ENCODE assay signal across 8 mouse cellular contexts in genomic region chr15:81856938-81857723, GRCm38 (mm10). TPM values are rescaled to one million over a fixed set of nuclear protein-coding genes. Genes with fewer than 3 reads are reported as not detected.
DNase-seq lines count a peak whose midpoint lies in the region; ATAC-seq and TF ChIP-seq lines count a peak whose summit lies in the region.

No protein-coding gene starts in this region.

- H3K27ac ChIP-seq in embryonic facial prominence, embryonic 11.5 days (replicated peaks; ENCODE audit: low read depth, low read length) = no peak overlapping the region
- peak overlapping the region; percentile 80 for H3K27ac ChIP-seq in intestine, embryonic 14.5 days (ENCODE audit: low read depth)
- peak overlapping the region; percentile 84 for H3K27ac ChIP-seq in midbrain, embryonic 16.5 days (ENCODE audit: low read length)

- peak; percentile 25 for DNase-seq in embryonic facial prominence, embryonic 11.5 days (ENCODE audit: low spot score)
- no peak for DNase-seq in intestine, embryonic 14.5 days (ENCODE audit: low spot score)
- DNase-seq in natural killer cell, adult 2 months (ENCODE audit: low spot score in 2 of 2) = no peak
- DNase-seq in left cerebral cortex, postnatal 10 days (ENCODE audit: extremely low spot score in 1 of 2, low spot score in 2 of 2) = no peak

- peak overlapping the region; percentile 97 for H3K4me3 ChIP-seq in erythroblast, embryonic 14.5 days (replicated peaks)
- peak overlapping the region; percentile 96 for H3K4me3 ChIP-seq in C2C12 (ENCODE audit: insufficient read depth, poor library complexity, severe bottlenecking)
- peak overlapping the region; percentile 81 for H3K4me3 ChIP-seq in embryonic facial prominence, embryonic 11.5 days (ENCODE audit: low read depth, low read length)
- H3K4me3 ChIP-seq in intestine, embryonic 14.5 days (ENCODE audit: low read depth, low read length) = peak overlapping the region; percentile 94
- peak overlapping the region; percentile 82 for H3K4me3 ChIP-seq in midbrain, embryonic 16.5 days (ENCODE audit: low read depth, low read length)

- no peaks in the 10 kb centered on the region for H3K9me3 ChIP-seq in erythroblast, embryonic 14.5 days (ENCODE audit: control insufficient read depth, low read length)
- no peaks in the 10 kb centered on the region for H3K9me3 ChIP-seq in embryonic facial prominence, embryonic 11.5 days (replicated peaks; ENCODE audit: control insufficient read depth, low read length)
- no peaks in the 10 kb centered on the region for H3K9me3 ChIP-seq in intestine, embryonic 14.5 days (ENCODE audit: control insufficient read depth, low read length)
- H3K9me3 ChIP-seq in midbrain, embryonic 16.5 days (replicated peaks; ENCODE audit: control insufficient read depth, low read length, poor library complexity, severe bottlenecking) = no peaks in the 10 kb centered on the region

- H3ac ChIP-seq in C2C12 (ENCODE audit: control insufficient read depth, insufficient read length, low read depth) = peak overlapping the region; percentile 79

- no peak for TF ChIP-seq CTCF in C2C12 (IDR thresholded peaks at IDR 0.05; ENCODE audit: control insufficient read depth, insufficient read depth, insufficient read length)

- intact Hi-C loops in left cerebral cortex, postnatal 10 days (cut with DNase I) = no loop called here

- peaks cover 61% of the 10 kb centered on the region for H3K4me1 ChIP-seq in erythroblast, embryonic 14.5 days (ENCODE audit: control insufficient read depth)
- H3K4me1 ChIP-seq in embryonic facial prominence, embryonic 11.5 days (ENCODE audit: control insufficient read depth, insufficient read depth, low read length) = no peaks in the 10 kb centered on the region
- H3K4me1 ChIP-seq in intestine, embryonic 14.5 days (replicated peaks; ENCODE audit: control insufficient read depth, insufficient read depth, low read length) = peaks cover 9% of the 10 kb centered on the region; the same call in 1 of the 2 replicates
- H3K4me1 ChIP-seq in midbrain, embryonic 16.5 days (ENCODE audit: control insufficient read depth, insufficient read depth, low read length) = peaks cover 13% of the 10 kb centered on the region

- H3K36me3 ChIP-seq in erythroblast, embryonic 14.5 days (ENCODE audit: control insufficient read depth) = peaks cover 24% of the 10 kb centered on the region
- peaks cover 24% of the 10 kb centered on the region for H3K36me3 ChIP-seq in C2C12 (ENCODE audit: control insufficient read depth, insufficient read depth)
- H3K36me3 ChIP-seq in embryonic facial prominence, embryonic 11.5 days (replicated peaks; ENCODE audit: control insufficient read depth, insufficient read depth, low read depth, low read length) = no peaks in the 10 kb centered on the region
- peaks cover 14% of the 10 kb centered on the region for H3K36me3 ChIP-seq in intestine, embryonic 14.5 days (ENCODE audit: control insufficient read depth, insufficient read depth, low read length)
- H3K36me3 ChIP-seq in midbrain, embryonic 16.5 days (ENCODE audit: control insufficient read depth, insufficient read depth, low read length) = no peaks in the 10 kb centered on the region

- H3K79me2 ChIP-seq in C2C12 (ENCODE audit: control insufficient read depth, insufficient read depth) = peaks cover 70% of the 10 kb centered on the region

- WGBS in embryonic facial prominence, embryonic 11.5 days = 0% methylated on average over 14 of the region's 14 CpGs
- under 1% methylated on average over 14 of the region's 14 CpGs for WGBS in intestine, embryonic 14.5 days
- WGBS in midbrain, embryonic 16.5 days = under 1% methylated on average over 14 of the region's 14 CpGs

- peak overlapping the region; percentile 76 for H3K4me2 ChIP-seq in embryonic facial prominence, embryonic 11.5 days (ENCODE audit: low read depth, low read length)
- peak overlapping the region; percentile 98 for H3K4me2 ChIP-seq in intestine, embryonic 14.5 days (ENCODE audit: low read length)
- H3K4me2 ChIP-seq in midbrain, embryonic 16.5 days (ENCODE audit: low read length) = peak overlapping the region; percentile 62

- H3K9ac ChIP-seq in embryonic facial prominence, embryonic 11.5 days (replicated peaks; ENCODE audit: low read length) = peak overlapping the region; percentile 83
- H3K9ac ChIP-seq in intestine, embryonic 14.5 days (ENCODE audit: low read length) = peak overlapping the region; percentile 94
- H3K9ac ChIP-seq in midbrain, embryonic 16.5 days (ENCODE audit: low read depth, low read length) = peak overlapping the region; percentile 82

- ATAC-seq in erythroblast, adult 5-6 weeks (replicated peaks; ENCODE audit: low FRiP score, poor library complexity, severe bottlenecking) = no peak
- ATAC-seq in embryonic facial prominence, embryonic 11.5 days (replicated peaks; ENCODE audit: insufficient number of reproducible peaks, low FRiP score, low TSS enrichment, low read depth) = no peak
- ATAC-seq in intestine, embryonic 14.5 days (replicated peaks; ENCODE audit: low FRiP score, low TSS enrichment, low read depth) = no peak
- ATAC-seq in midbrain, embryonic 16.5 days = no peak

- peaks cover 47% of the 10 kb centered on the region for H3K79me3 ChIP-seq in C2C12 (ENCODE audit: low read depth)

- peaks cover 7% of the 10 kb centered on the region for H3K27me3 ChIP-seq in erythroblast, embryonic 14.5 days (ENCODE audit: control insufficient read depth)
- H3K27me3 ChIP-seq in C2C12 (ENCODE audit: control insufficient read depth, insufficient read depth, insufficient read length) = no peaks in the 10 kb centered on the region
- H3K27me3 ChIP-seq in embryonic facial prominence, embryonic 11.5 days (ENCODE audit: control insufficient read depth, insufficient read depth, low read length) = no peaks in the 10 kb centered on the region
- no peaks in the 10 kb centered on the region for H3K27me3 ChIP-seq in intestine, embryonic 14.5 days (replicated peaks; ENCODE audit: control insufficient read depth, insufficient read depth, low read length)
- no peaks in the 10 kb centered on the region for H3K27me3 ChIP-seq in midbrain, embryonic 16.5 days (ENCODE audit: control insufficient read depth, insufficient read depth, low read depth, low read length)

TF ChIP-seq in C2C12, 6 proteins besides CTCF, POLR2A, EP300 and RAD21:
- TF ChIP-seq MYOD1 (IDR thresholded peaks at IDR 0.05; ENCODE audit: control insufficient read depth, insufficient read length, low read depth) = no peak
- no peak for TF ChIP-seq FOSL1 (IDR thresholded peaks at IDR 0.05; ENCODE audit: insufficient read depth, low read length, poor library complexity, severe bottlenecking)
- TF ChIP-seq CEBPB (IDR thresholded peaks at IDR 0.05; ENCODE audit: low read depth) = no peak
- no peak for TF ChIP-seq MYOG (IDR thresholded peaks at IDR 0.05; ENCODE audit: control insufficient read depth, extremely low read depth, insufficient read length)
- TF ChIP-seq MAX (IDR thresholded peaks at IDR 0.05) = no peak
- no peak for TF ChIP-seq USF1 (IDR thresholded peaks at IDR 0.05; ENCODE audit: low read depth)

RNA-seq across cellular contexts. Expression of gene Tob2, which starts 1.5 kb away (rescaled TPM):
- polyA plus RNA-seq in erythroblast, embryonic 14.5 days (2012) = 1.7 and 2.3 TPM in 2 replicates
- total RNA-seq in erythroblast, adult 5-6 weeks (2015; ENCODE audit: low replicate concordance) = 6.3 and 9.6 TPM in 2 replicates
- total RNA-seq in erythroblast, adult 5-6 weeks (2017; ENCODE audit: low replicate concordance) = 5.3 and 7.2 TPM in 2 replicates
- polyA plus RNA-seq in C2C12 (2012; fragmentation: generic; extraction: Trizol) = 37.5 TPM
- 10.7 and 11.1 TPM in 2 replicates for polyA plus RNA-seq in embryonic facial prominence, embryonic 11.5 days (2014; fragmentation: Nextera tagmentation; extraction: Ambion mirVana)
- polyA plus RNA-seq in intestine, embryonic 14.5 days (2014; fragmentation: Nextera tagmentation; extraction: Ambion mirVana) = 23.0 TPM in 2 replicates
- 15.6 and 17.1 TPM in 2 replicates for polyA plus RNA-seq in midbrain, embryonic 16.5 days (2015; fragmentation: Nextera tagmentation; extraction: Ambion mirVana)
- total RNA-seq in left cerebral cortex, postnatal 10 days (2021) = 10 to 100 TPM; 25.5 to 29.9 TPM

RNA-seq across cellular contexts. Expression of gene Phf5a, which starts 14.6 kb away (rescaled TPM):
- polyA plus RNA-seq in erythroblast, embryonic 14.5 days (2012) = 1.9 and 3.0 TPM in 2 replicates
- total RNA-seq in erythroblast, adult 5-6 weeks (2015; ENCODE audit: low replicate concordance) = 29.7 and 33.0 TPM in 2 replicates
- total RNA-seq in erythroblast, adult 5-6 weeks (2017; ENCODE audit: low replicate concordance) = 19.8 and 45.9 TPM in 2 replicates
- 156 TPM for polyA plus RNA-seq in C2C12 (2012; fragmentation: generic; extraction: Trizol)
- 194 and 213 TPM in 2 replicates for polyA plus RNA-seq in embryonic facial prominence, embryonic 11.5 days (2014; fragmentation: Nextera tagmentation; extraction: Ambion mirVana)
- polyA plus RNA-seq in intestine, embryonic 14.5 days (2014; fragmentation: Nextera tagmentation; extraction: Ambion mirVana) = 179 and 194 TPM in 2 replicates
- 107 and 117 TPM in 2 replicates for polyA plus RNA-seq in midbrain, embryonic 16.5 days (2015; fragmentation: Nextera tagmentation; extraction: Ambion mirVana)
- 10 to 100 TPM; 42.6 to 44.5 TPM for total RNA-seq in left cerebral cortex, postnatal 10 days (2021)

RNA-seq across cellular contexts. Expression of gene Aco2, which starts 15.0 kb away (rescaled TPM):
- 17.5 and 19.1 TPM in 2 replicates for polyA plus RNA-seq in erythroblast, embryonic 14.5 days (2012)
- 16.3 and 37.8 TPM in 2 replicates for total RNA-seq in erythroblast, adult 5-6 weeks (2015; ENCODE audit: low replicate concordance)
- 29.7 and 59.3 TPM in 2 replicates for total RNA-seq in erythroblast, adult 5-6 weeks (2017; ENCODE audit: low replicate concordance)
- polyA plus RNA-seq in C2C12 (2012; fragmentation: generic; extraction: Trizol) = 368 TPM
- polyA plus RNA-seq in embryonic facial prominence, embryonic 11.5 days (2014; fragmentation: Nextera tagmentation; extraction: Ambion mirVana) = 144 and 153 TPM in 2 replicates
- 171 and 178 TPM in 2 replicates for polyA plus RNA-seq in intestine, embryonic 14.5 days (2014; fragmentation: Nextera tagmentation; extraction: Ambion mirVana)
- 252 and 272 TPM in 2 replicates for polyA plus RNA-seq in midbrain, embryonic 16.5 days (2015; fragmentation: Nextera tagmentation; extraction: Ambion mirVana)
- 100 to 1,000 TPM; 392 to 412 TPM for total RNA-seq in left cerebral cortex, postnatal 10 days (2021)

RNA-seq across cellular contexts. Expression of gene Tef, which starts 54.9 kb away (rescaled TPM):
- polyA plus RNA-seq in erythroblast, embryonic 14.5 days (2012) = 0.26 and 0.90 TPM in 2 replicates
- total RNA-seq in erythroblast, adult 5-6 weeks (2015; ENCODE audit: low replicate concordance) = 0.38 and 2.3 TPM in 2 replicates
- total RNA-seq in erythroblast, adult 5-6 weeks (2017; ENCODE audit: low replicate concordance) = 0.98 and 2.0 TPM in 2 replicates
- polyA plus RNA-seq in C2C12 (2012; fragmentation: generic; extraction: Trizol) = 32.6 TPM
- polyA plus RNA-seq in embryonic facial prominence, embryonic 11.5 days (2014; fragmentation: Nextera tagmentation; extraction: Ambion mirVana) = 11.4 and 13.1 TPM in 2 replicates
- 17.7 and 21.0 TPM in 2 replicates for polyA plus RNA-seq in intestine, embryonic 14.5 days (2014; fragmentation: Nextera tagmentation; extraction: Ambion mirVana)
- 22.7 and 22.8 TPM in 2 replicates for polyA plus RNA-seq in midbrain, embryonic 16.5 days (2015; fragmentation: Nextera tagmentation; extraction: Ambion mirVana)
- 100 to 1,000 TPM; 121 to 143 TPM for total RNA-seq in left cerebral cortex, postnatal 10 days (2021)

Comparison
In these comparisons a context has a peak if more than half of its experiments do, and no peak if none do; other contexts are left out.
1. RNA of gene Phf5a, which starts 14.6 kb away (polyA plus RNA-seq): 194 to 213 TPM in embryonic facial prominence, embryonic 11.5 days, 179 to 194 TPM in intestine, embryonic 14.5 days, 156 TPM in C2C12 (single experiment) and 107 to 117 TPM in midbrain, embryonic 16.5 days; 1.9 to 3.0 TPM in erythroblast, embryonic 14.5 days; every median in the first group is over 10 times any median in the second.
2. Peak in every context shown above with its lines, with median percentiles within 50 percentile points of each other: H3K4me3 ChIP-seq, H3K4me2 ChIP-seq and H3K9ac ChIP-seq.